Mouse (Mus musculus) induced T-regulatory cell, adult 2 months (primary cell): ENCODE measurements around the gene Acadm.

Source experiments
- DNase-seq: peaks from one replicate; pipeline ENCODE4 v3.0.0-alpha.2; 2012; ENCODE audit warnings: low read depth

The Acadm gene

GRCm38 (mm10) chr3:153944335-153944990 lies at the start of gene Acadm:
Gene Acadm, minus strand, starts transcription at chr3:153944632.
- peak; percentile 97 for DNase-seq

GRCm38 (mm10) chr3:153984428-153985340 lies 40.3 kb upstream of the Acadm start:
- peak; percentile 34 for DNase-seq

- DNase-seq = no peak
These were observed 36.2 kb upstream of the Acadm start for GRCm38 (mm10) chr3:153980611-153981010.

- DNase-seq = no peak
These were observed 31.4 kb upstream of the Acadm start for GRCm38 (mm10) chr3:153975791-153976190.

GRCm38 (mm10) chr3:153975060-153975459 lies 30.6 kb upstream of the Acadm start:
- DNase-seq = no peak

- DNase-seq = no peak
These were observed 29.7 kb upstream of the Acadm start for GRCm38 (mm10) chr3:153973949-153974760.

- no peak for DNase-seq
These were observed 28.9 kb upstream of the Acadm start, which contains the start of gene Slc44a5 for GRCm38 (mm10) chr3:153973171-153973948. Gene Slc44a5, plus strand, starts transcription at chr3:153973436.

GRCm38 (mm10) chr3:153969451-153969850 lies 25.0 kb upstream of the Acadm start:
- DNase-seq = no peak

GRCm38 (mm10) chr3:153968549-153968948 lies 24.1 kb upstream of the Acadm start:
- peak; percentile 84 for DNase-seq

GRCm38 (mm10) chr3:153967447-153967846 lies 23.0 kb upstream of the Acadm start:
- no peak for DNase-seq

- peak; percentile 42 for DNase-seq
These were observed 17.4 kb upstream of the Acadm start for GRCm38 (mm10) chr3:153961632-153962389.

- no peak for DNase-seq
These were observed 16.5 kb upstream of the Acadm start for GRCm38 (mm10) chr3:153960884-153961283.

GRCm38 (mm10) chr3:153959731-153960207 lies 15.3 kb upstream of the Acadm start:
- DNase-seq = no peak

GRCm38 (mm10) chr3:153959035-153959730 lies 14.8 kb upstream of the Acadm start:
- DNase-seq = peak; percentile 79

- DNase-seq = peak; percentile 35
These were observed 13.5 kb upstream of the Acadm start for GRCm38 (mm10) chr3:153957916-153958315.

GRCm38 (mm10) chr3:153948176-153948575 lies 3.7 kb upstream of the Acadm start:
- DNase-seq = no peak

GRCm38 (mm10) chr3:153947271-153947670 lies 2.8 kb upstream of the Acadm start:
- no peak for DNase-seq

GRCm38 (mm10) chr3:153943901-153944334 lies 514 bp downstream of the Acadm start:
- no peak for DNase-seq

- DNase-seq = no peak
These were observed 1.3 kb downstream of the Acadm start for GRCm38 (mm10) chr3:153943003-153943640.
